Mouse (Mus musculus) MEL (cell line): ENCODE data around the gene Cdh23. TPM values are rescaled to one million over a fixed set of nuclear protein-coding genes. Genes with fewer than 3 reads are reported as not detected.

Source experiments
- DNase-seq: peaks from one replicate; pipeline ENCODE4 v3.0.0; 2011; ENCODE audit warnings: low read depth, low spot score
- H3K27ac ChIP-seq: 2 replicates; pipeline ENCODE4 v1.5.1; 2012; ENCODE audit warnings: low read depth, mild to moderate bottlenecking, control low read depth, low read length, moderate library complexity; ENCODE audit not compliant: control insufficient read depth
- H3K27me3 ChIP-seq, 2 experiments: fragments of 150-350 bp in 1 of 2; sonication (generic) in 1 of 2; 2 replicates each; pipeline ENCODE4 v1.6.1; 2012; ENCODE audit warnings: low read length in 2 of 2, mild to moderate bottlenecking in 2 of 2, improper control_type of control experiment in 1 of 2, moderate library complexity in 1 of 2; ENCODE audit not compliant: insufficient read depth in 2 of 2, control insufficient read depth in 1 of 2
- H3K36me3 ChIP-seq, 2 experiments: 2 replicates each; pipeline ENCODE4 v1.6.1; 2012 to 2014; ENCODE audit warnings: low read length in 2 of 2, improper control_type of control experiment in 1 of 2, inconsistent platforms in 1 of 2, mild to moderate bottlenecking in 1 of 2; ENCODE audit not compliant: insufficient read depth in 2 of 2, control insufficient read depth in 1 of 2
- H3K4me1 ChIP-seq, 2 experiments: fragments of 150-350 bp in 1 of 2; sonication (generic) in 1 of 2; 2 replicates each; pipeline ENCODE4 v1.6.1; 2012; ENCODE audit warnings: low read length in 2 of 2, improper control_type of control experiment in 1 of 2, mild to moderate bottlenecking in 1 of 2; ENCODE audit not compliant: insufficient read depth in 2 of 2, control insufficient read depth in 1 of 2
- H3K4me3 ChIP-seq, 2 experiments: fragments of 150-350 bp in 1 of 2; sonication (generic) in 1 of 2; 2 replicates each; pipeline ENCODE4 v1.5.1; 2012; ENCODE audit warnings: low read depth in 2 of 2, low read length in 2 of 2, mild to moderate bottlenecking in 2 of 2, moderate library complexity in 2 of 2, control low read depth in 1 of 2, improper control_type of control experiment in 1 of 2; ENCODE audit not compliant: control insufficient read depth in 1 of 2, insufficient read depth in 1 of 2
- H3K79me2 ChIP-seq: 2 replicates; pipeline ENCODE4 v1.6.1; 2012; ENCODE audit warnings: mild to moderate bottlenecking, low read length, moderate library complexity; ENCODE audit not compliant: control insufficient read depth, poor library complexity, insufficient read depth
- H3K9ac ChIP-seq: 2 replicates; pipeline ENCODE4 v1.6.1; 2012; ENCODE audit warnings: low read depth, mild to moderate bottlenecking, control low read depth, low read length, moderate library complexity; ENCODE audit not compliant: control insufficient read depth, poor library complexity, severe bottlenecking
- H3K9me3 ChIP-seq: fragments of 150-350 bp; sonication (generic); replicated peaks from 2 replicates; pipeline ENCODE4 v1.6.1; 2012; ENCODE audit warnings: mild to moderate bottlenecking, low read length, improper control_type of control experiment, moderate library complexity; ENCODE audit not compliant: insufficient read depth
- BHLHE40 ChIP-seq: IDR thresholded peaks from 2 replicates; pipeline ENCODE4 v1.6.1; 2012; ENCODE audit warnings: low read depth, mild to moderate bottlenecking, inconsistent platforms, low read length, improper control_type of control experiment, borderline replicate concordance
- CHD1 ChIP-seq: IDR thresholded peaks from 2 replicates; pipeline ENCODE4 v1.6.1; 2012; ENCODE audit warnings: low read depth, mild to moderate bottlenecking, inconsistent platforms, low read length, improper control_type of control experiment
- CTCF ChIP-seq, 3 experiments: IDR thresholded peaks in 2 of 3; conservative IDR thresholded peaks in 1 of 3; 2 replicates each; pipeline ENCODE4 v1.5.1; 2011 to 2012; ENCODE audit warnings: low read length in 3 of 3, low read depth in 2 of 3, mild to moderate bottlenecking in 2 of 3, improper control_type of control experiment in 1 of 3, inconsistent platforms in 1 of 3, mixed read lengths in 1 of 3, moderate library complexity in 1 of 3; ENCODE audit not compliant: control insufficient read depth in 1 of 3, insufficient read depth in 1 of 3, poor library complexity in 1 of 3, severe bottlenecking in 1 of 3
- ETS1 ChIP-seq: IDR thresholded peaks from 2 replicates; pipeline ENCODE4 v1.6.1; 2012; ENCODE audit warnings: low read depth, mild to moderate bottlenecking, inconsistent platforms, low read length, improper control_type of control experiment, moderate library complexity
- GABPA ChIP-seq: IDR thresholded peaks from 2 replicates; pipeline ENCODE4 v1.6.1; 2012; ENCODE audit warnings: low read depth, mild to moderate bottlenecking, inconsistent platforms, low read length, improper control_type of control experiment, moderate library complexity
- GATA1 ChIP-seq: IDR thresholded peaks from 2 replicates; pipeline ENCODE4 v1.6.1; 2011; ENCODE audit warnings: low read depth, low read length, improper control_type of control experiment
- HCFC1 ChIP-seq: IDR thresholded peaks from 2 replicates; pipeline ENCODE4 v1.6.1; 2012; ENCODE audit warnings: low read depth, mild to moderate bottlenecking, inconsistent platforms, low read length, improper control_type of control experiment, moderate library complexity
- KAT2A ChIP-seq: conservative IDR thresholded peaks from 2 replicates; pipeline ENCODE4 v1.6.1; 2012; ENCODE audit warnings: low read depth, low read length, improper control_type of control experiment, inconsistent platforms
- MAFK ChIP-seq: IDR thresholded peaks from 2 replicates; pipeline ENCODE4 v1.6.1; 2011; ENCODE audit warnings: low read depth, mild to moderate bottlenecking, low read length, improper control_type of control experiment, borderline replicate concordance
- MAX ChIP-seq: IDR thresholded peaks from 2 replicates; pipeline ENCODE4 v1.6.1; 2011; ENCODE audit warnings: low read length, improper control_type of control experiment
- MEF2A ChIP-seq: IDR thresholded peaks from 2 replicates; pipeline ENCODE4 v1.6.1; 2014; ENCODE audit warnings: low read depth, mild to moderate bottlenecking, inconsistent platforms, low read length, improper control_type of control experiment; ENCODE audit not compliant: poor library complexity, insufficient replicate concordance, severe bottlenecking; ENCODE audit errors: extremely low read depth
- MXI1 ChIP-seq: IDR thresholded peaks from 2 replicates; pipeline ENCODE4 v1.6.1; 2011; ENCODE audit warnings: mild to moderate bottlenecking, low read depth, low read length, improper control_type of control experiment
- MYB ChIP-seq: IDR thresholded peaks from 2 replicates; pipeline ENCODE4 v1.6.1; 2011; ENCODE audit warnings: mild to moderate bottlenecking, low read depth, low read length, improper control_type of control experiment
- NELFE ChIP-seq: IDR thresholded peaks from 2 replicates; pipeline ENCODE4 v1.6.1; 2011; ENCODE audit warnings: low read depth, low read length, improper control_type of control experiment
- NRF1 ChIP-seq: IDR thresholded peaks from 2 replicates; pipeline ENCODE4 v1.6.1; 2014; ENCODE audit warnings: low read depth, mild to moderate bottlenecking, inconsistent platforms, low read length, improper control_type of control experiment, moderate library complexity; ENCODE audit not compliant: poor library complexity, insufficient read depth, severe bottlenecking
- RCOR1 ChIP-seq: IDR thresholded peaks from 2 replicates; pipeline ENCODE4 v1.6.1; 2012; ENCODE audit warnings: low read depth, mild to moderate bottlenecking, inconsistent platforms, low read length, improper control_type of control experiment
- SIN3A ChIP-seq: IDR thresholded peaks from 2 replicates; pipeline ENCODE4 v1.6.1; 2012; ENCODE audit warnings: low read length, improper control_type of control experiment, inconsistent platforms
- SMC3 ChIP-seq: IDR thresholded peaks from 2 replicates; pipeline ENCODE4 v1.6.1; 2011; ENCODE audit warnings: low read depth, low read length, improper control_type of control experiment
- TAL1 ChIP-seq: IDR thresholded peaks from 2 replicates; pipeline ENCODE4 v1.6.1; 2012; ENCODE audit warnings: mild to moderate bottlenecking, inconsistent platforms, low read length, moderate library complexity, mixed read lengths
- TBP ChIP-seq: IDR thresholded peaks from 2 replicates; pipeline ENCODE4 v1.8.0; 2011; ENCODE audit warnings: low read depth, low read length, improper control_type of control experiment
- TCF12 ChIP-seq: IDR thresholded peaks from 2 replicates; pipeline ENCODE4 v1.6.1; 2014; ENCODE audit warnings: low read depth, mild to moderate bottlenecking, inconsistent platforms, low read length, improper control_type of control experiment, moderate library complexity
- UBTF ChIP-seq: IDR thresholded peaks from 2 replicates; pipeline ENCODE4 v1.6.1; 2012; ENCODE audit warnings: low read depth, mild to moderate bottlenecking, inconsistent platforms, low read length, improper control_type of control experiment, moderate library complexity, borderline replicate concordance; ENCODE audit not compliant: insufficient read depth
- USF2 ChIP-seq, 2 experiments: IDR thresholded peaks; 2 replicates each; pipeline ENCODE4 v1.6.1; 2011 to 2012; ENCODE audit warnings: improper control_type of control experiment in 2 of 2, low read length in 2 of 2, borderline replicate concordance in 1 of 2, inconsistent platforms in 1 of 2, low read depth in 1 of 2, mild to moderate bottlenecking in 1 of 2; ENCODE audit not compliant: insufficient read depth in 1 of 2
- ZC3H11A ChIP-seq: IDR thresholded peaks from 2 replicates; pipeline ENCODE4 v1.6.1; 2012; ENCODE audit warnings: low read depth, mild to moderate bottlenecking, inconsistent platforms, low read length, improper control_type of control experiment
- ZMIZ1 ChIP-seq: IDR thresholded peaks from 2 replicates; pipeline ENCODE4 v1.6.1; 2012; ENCODE audit warnings: low read depth, mild to moderate bottlenecking, inconsistent platforms, low read length, improper control_type of control experiment, moderate library complexity
- polyA plus RNA-seq, 2 experiments: library from polyadenylated mRNA; stranded (reverse) in 1 of 2; unstranded in 1 of 2; fragments of >175 nt in 1 of 2; fragments of >200 nt in 1 of 2; gene quantifications; 2 replicates each; pipeline versions ENCODE4 v1.2.1 to v1.2.4; 2012; ENCODE audit warnings: low replicate concordance in 2 of 2, low read depth in 1 of 2; ENCODE audit not compliant: insufficient read length in 2 of 2, insufficient read depth in 1 of 2, missing spikeins in 1 of 2
- total RNA-seq: library from RNA; depleted of rRNA; stranded (reverse); fragments of 300-350 nt; gene quantifications from 2 replicates; pipeline ENCODE4 v1.2.3, GENCODE M21; 2012

Gene Cdh23
- total and polyA plus RNA-seq, 3 experiments: 0.04 TPM; not detected in 2

DNA sequence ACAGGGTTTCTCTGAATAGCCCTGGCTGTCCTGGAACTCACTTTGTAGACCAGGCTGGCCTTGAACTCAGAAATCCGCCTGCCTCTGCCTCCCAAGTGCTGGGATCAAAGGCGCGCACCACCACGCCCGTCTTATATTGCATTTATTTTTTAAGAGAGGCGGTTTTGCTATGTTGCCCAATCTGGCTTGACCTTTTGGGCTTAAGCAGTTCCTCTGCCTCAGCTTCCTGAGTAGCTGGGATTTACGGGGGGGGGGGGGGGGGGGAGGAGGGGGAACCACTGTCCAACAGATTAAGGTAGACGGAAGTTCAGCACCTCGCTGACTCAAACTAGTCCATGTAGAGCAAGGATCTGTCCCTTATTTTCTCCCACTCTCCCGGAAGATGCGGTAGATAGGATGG is 427.6 kb downstream of the Cdh23 start:
- no peaks in the 10 kb centered on the region for H3K79me2 ChIP-seq
- H3K9me3 ChIP-seq: no peaks in the 10 kb centered on the region
- H3K4me1 ChIP-seq: peaks cover 4 to 16% of the 10 kb centered on the region in 2 experiments
- no peak for TF ChIP-seq MAX
- no peak for TF ChIP-seq ZC3H11A
- TF ChIP-seq UBTF: no peak
- TF ChIP-seq NELFE: no peak
- no peak for TF ChIP-seq GATA1
- TF ChIP-seq MEF2A: no peak
- no peak for TF ChIP-seq TBP
- TF ChIP-seq ETS1: no peak
- no peak for TF ChIP-seq RCOR1
- no peak for TF ChIP-seq KAT2A
- TF ChIP-seq CTCF (IDR thresholded peaks at IDR 0.05 in 2 of 3, conservative IDR thresholded peaks at IDR 0.05 in 1 of 3; ENCODE audit: control insufficient read depth in 1 of 3, insufficient read depth in 1 of 3, low read depth in 2 of 3, low read length in 3 of 3, poor library complexity in 1 of 3, severe bottlenecking in 1 of 3): no peak
- TF ChIP-seq BHLHE40: no peak
- H3K9ac ChIP-seq: no peak overlapping the region
- H3K4me3 ChIP-seq: no peak overlapping the region
- no peak for DNase-seq
- no peaks in the 10 kb centered on the region for H3K27me3 ChIP-seq
- no peak overlapping the region for H3K27ac ChIP-seq
- H3K36me3 ChIP-seq: peaks cover 0 to 15% of the 10 kb centered on the region in 2 experiments; a peak in 2 of 4 replicates

DNA sequence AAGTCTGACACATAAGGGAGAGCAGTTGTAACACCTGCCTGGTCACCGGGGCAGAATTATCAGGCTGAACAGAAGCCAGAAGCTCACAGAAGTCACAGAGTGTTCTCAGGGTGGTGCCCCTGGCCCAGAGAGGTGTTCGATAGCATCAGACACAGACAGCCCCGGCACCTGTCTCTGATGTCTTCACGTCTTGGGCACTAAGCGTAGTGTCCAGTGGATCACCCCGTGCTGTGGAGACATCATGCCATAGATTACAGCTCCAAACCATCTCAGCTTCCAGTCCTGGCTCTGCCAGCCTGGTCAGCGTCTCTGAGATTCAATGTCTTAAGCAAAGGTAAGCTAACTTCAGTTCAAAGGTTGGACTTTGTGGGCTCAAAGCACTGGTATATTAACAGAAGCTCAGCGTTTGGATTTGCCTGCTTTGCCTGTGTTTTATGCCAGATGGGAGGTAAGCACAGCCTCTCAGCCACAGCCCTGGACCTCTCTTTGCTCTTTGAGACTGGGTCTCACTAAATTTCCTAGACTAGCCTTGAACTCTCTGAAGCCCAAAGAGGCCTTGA is 429.4 kb downstream of the Cdh23 start:
- Histone ChIP-seq H3K9me3 (no peaks in the 10 kb centered on the region), H3K36me3 (peaks cover 0 to 9% of the 10 kb centered on the region in 2 experiments; a peak in 2 of 4 replicates), H3K4me1 (peaks cover 2 to 10% of the 10 kb centered on the region in 2 experiments; a peak in 3 of 4 replicates), H3K4me3 (no peak overlapping the region), H3K9ac (no peak overlapping the region), H3K79me2 (no peaks in the 10 kb centered on the region), H3K27me3 (no peaks in the 10 kb centered on the region), H3K27ac (no peak overlapping the region)
- DNase-seq: no peak
- TF ChIP-seq TCF12 (no peak), NRF1 (no peak), GABPA (no peak), USF2 (IDR thresholded peaks at IDR 0.05; ENCODE audit: borderline replicate concordance in 1 of 2, insufficient read depth in 1 of 2, low read depth in 1 of 2, low read length in 2 of 2) (no peak), CHD1 (no peak), MAFK (no peak), TAL1 (no peak), ZMIZ1 (no peak), GATA1 (no peak), MEF2A (no peak), MYB (no peak), SIN3A (no peak), SMC3 (no peak), MAX (no peak), ZC3H11A (no peak), HCFC1 (no peak), RCOR1 (no peak), KAT2A (no peak), TBP (no peak), MXI1 (no peak)
